Comparison of ENCODE assay signal across 17 mouse cellular contexts in genomic region chr16:45970187-45970586, GRCm38 (mm10). TPM values are rescaled to one million over a fixed set of nuclear protein-coding genes. Genes with fewer than 3 reads are reported as not detected.
DNase-seq lines count a peak whose midpoint lies in the region; TF ChIP-seq lines count a peak whose summit lies in the region.
"Had no signal": no experiment of that assay in that cellular context is flagged by ENCODE, and none has a peak within 500 bp of the region (broad histone marks: within the 10 kb centered on the region; RNA-seq: fewer than 3 reads in every experiment).

No protein-coding gene starts in this region.

- no peak for TF ChIP-seq CTCF in liver, adult 2 months (IDR thresholded peaks at IDR 0.05; ENCODE audit: low read depth, low read length)
- no peak for TF ChIP-seq CTCF in C2C12 (IDR thresholded peaks at IDR 0.05; ENCODE audit: control insufficient read depth, insufficient read depth, insufficient read length)

- peaks cover 2% of the 10 kb centered on the region; the same call in 1 of the 2 replicates for H3K79me2 ChIP-seq in liver, adult 2 months (ENCODE audit: control insufficient read depth, insufficient read depth, low read length)
- no peaks in the 10 kb centered on the region for H3K79me2 ChIP-seq in C2C12 (ENCODE audit: control insufficient read depth, insufficient read depth)

- H3K4me3 ChIP-seq in liver, adult 2 months (ENCODE audit: insufficient read depth, low read depth, low read length), result no peak overlapping the region
- no peak overlapping the region for H3K4me3 ChIP-seq in C2C12 (ENCODE audit: insufficient read depth, poor library complexity, severe bottlenecking)
- H3K4me3 ChIP-seq in forebrain, embryonic 10.5 days, result no peak overlapping the region
- H3K4me3 ChIP-seq: forebrain, embryonic 13.5 days; hindbrain, embryonic 10.5 days; liver, embryonic 13.5 days; midbrain, embryonic 12.5 days had no signal

- H3K79me3 ChIP-seq in C2C12 (ENCODE audit: low read depth), result no peaks in the 10 kb centered on the region

- peak; percentile 85 for DNase-seq in liver, adult 2 months (ENCODE audit: extremely low read depth, low read depth, low spot score)
- DNase-seq in liver (no peak), MN1 (ENCODE audit: low spot score) (peak; percentile 6)
- peak; percentile 41 for DNase-seq in mesoderm, embryonic 11.5 days (ENCODE audit: low read depth, low spot score)
- DNase-seq in Muller cell, postnatal 12 days (ENCODE audit: inconsistent ontology term), result no peak
- DNase-seq in forebrain, embryonic 10.5 days (ENCODE audit: extremely low spot score, low spot score), result no peak
- DNase-seq in heart, postnatal 25 days (ENCODE audit: low spot score), result no peak
- DNase-seq: cerebellum, adult 18-20 months; kidney, adult 18-20 months; kidney, postnatal 4 days; liver, embryonic 13.5 days; thymus, postnatal 25 days had no signal

- H3K36me3 ChIP-seq in liver, adult 2 months (ENCODE audit: control insufficient read depth, insufficient read depth, low read length), result peaks cover 66% of the 10 kb centered on the region
- no peaks in the 10 kb centered on the region for H3K36me3 ChIP-seq in C2C12 (ENCODE audit: control insufficient read depth, insufficient read depth)
- no peaks in the 10 kb centered on the region for H3K36me3 ChIP-seq in forebrain, embryonic 10.5 days (replicated peaks)
- H3K36me3 ChIP-seq: G1E; liver, embryonic 13.5 days had no signal

- no peaks in the 10 kb centered on the region for H3K27me3 ChIP-seq in liver, adult 2 months (ENCODE audit: control insufficient read depth, insufficient read depth, low read length)
- H3K27me3 ChIP-seq in C2C12 (ENCODE audit: control insufficient read depth, insufficient read depth, insufficient read length), result no peaks in the 10 kb centered on the region
- no peaks in the 10 kb centered on the region for H3K27me3 ChIP-seq in forebrain, embryonic 10.5 days (ENCODE audit: poor library complexity, severe bottlenecking)
- H3K27me3 ChIP-seq: forebrain, embryonic 13.5 days; liver, embryonic 13.5 days; midbrain, embryonic 12.5 days had no signal

- no peaks in the 10 kb centered on the region for H3K9me3 ChIP-seq in forebrain, embryonic 10.5 days
- H3K9me3 ChIP-seq: forebrain, embryonic 13.5 days; hindbrain, embryonic 10.5 days; liver, embryonic 13.5 days; midbrain, embryonic 12.5 days had no signal

- WGBS in liver, adult 2 months, result 76% methylated on average over 2 of the region's 2 CpGs
- WGBS in forebrain, embryonic 10.5 days, result 93% methylated on average over 2 of the region's 2 CpGs

- TF ChIP-seq POLR2A in liver, adult 2 months (IDR thresholded peaks at IDR 0.05; ENCODE audit: extremely low read depth, insufficient read depth, low read length), result no peak

- peak overlapping the region; percentile 92 for H3K27ac ChIP-seq in liver, adult 2 months (replicated peaks; ENCODE audit: insufficient read depth, low read depth, low read length)
- H3K27ac ChIP-seq in forebrain, embryonic 10.5 days, result no peak overlapping the region
- H3K27ac ChIP-seq: forebrain, embryonic 13.5 days; hindbrain, embryonic 10.5 days; liver, embryonic 13.5 days; midbrain, embryonic 12.5 days had no signal

- intact Hi-C loops in heart, postnatal 25 days (cut with DNase I), result loop anchor here (5.0 kb wide), 1 partner anchor 52 kb away; no protein-coding TSS in a partner anchor

- H3K4me1 ChIP-seq in liver, adult 2 months (ENCODE audit: control insufficient read depth, insufficient read depth, low read length), result peaks cover 15% of the 10 kb centered on the region
- peaks cover 6% of the 10 kb centered on the region; the same call in 1 of the 2 replicates for H3K4me1 ChIP-seq in forebrain, embryonic 10.5 days
- H3K4me1 ChIP-seq: hindbrain, embryonic 10.5 days; liver, embryonic 13.5 days; midbrain, embryonic 12.5 days had no signal

- no peak overlapping the region for H3ac ChIP-seq in C2C12 (ENCODE audit: control insufficient read depth, insufficient read length, low read depth)

- H3K9ac ChIP-seq in liver, adult 2 months (ENCODE audit: low read depth, low read length), result no peak overlapping the region
- H3K9ac ChIP-seq: forebrain, embryonic 13.5 days; liver, embryonic 13.5 days; midbrain, embryonic 12.5 days had no signal

TF ChIP-seq in C2C12, 6 proteins besides CTCF, POLR2A, EP300 and RAD21:
- TF ChIP-seq CEBPB (IDR thresholded peaks at IDR 0.05; ENCODE audit: low read depth) (no peak), USF1 (IDR thresholded peaks at IDR 0.05; ENCODE audit: low read depth) (peak; percentile 89)
TF ChIP-seq in C2C12: peak in this region for 1.

RNA-seq across cellular contexts. Expression of gene Phldb2, which starts 16.8 kb away (rescaled TPM):
- total RNA-seq in liver, adult 2 months (2014; rRNA removed), result 51.2 and 58.3 TPM in 2 replicates
- polyA plus RNA-seq in liver, adult 2 months (2012; rRNA removed), result 19.1 and 20.0 TPM in 2 replicates
- 33.0 TPM for polyA plus RNA-seq in C2C12 (2012; fragmentation: generic; extraction: Trizol)
- polyA plus RNA-seq in forebrain, embryonic 10.5 days (2016; fragmentation: Nextera tagmentation; extraction: Ambion mirVana), result 28.0 and 28.3 TPM in 2 replicates
- 10 to 100 TPM; 16.4 to 17.3 TPM for total RNA-seq in heart, postnatal 25 days (2021)
- polyA plus RNA-seq: G1E had no signal

RNA-seq across cellular contexts. Expression of gene Plcxd2, which starts 39.8 kb away (rescaled TPM):
- total RNA-seq in liver, adult 2 months (2014; rRNA removed), result 40.7 and 43.6 TPM in 2 replicates
- 20.2 and 20.8 TPM in 2 replicates for polyA plus RNA-seq in liver, adult 2 months (2012; rRNA removed)
- 0.50 TPM for polyA plus RNA-seq in C2C12 (2012; fragmentation: generic; extraction: Trizol)
- 3.4 and 4.4 TPM in 2 replicates for polyA plus RNA-seq in forebrain, embryonic 10.5 days (2016; fragmentation: Nextera tagmentation; extraction: Ambion mirVana)
- total RNA-seq in heart, postnatal 25 days (2021), result under 1 TPM; 0.16 to 0.20 TPM
- polyA plus RNA-seq: G1E had no signal

Comparison
In these comparisons a context has a peak if more than half of its experiments do, and no peak if none do; other contexts are left out.
1. DNase-seq: peak in liver, adult 2 months (single experiment), MN1 (single experiment) and mesoderm, embryonic 11.5 days (single experiment); none in liver (single experiment), Muller cell, postnatal 12 days (single experiment), forebrain, embryonic 10.5 days (single experiment) and heart, postnatal 25 days (single experiment).